Mouse (Mus musculus) heart, adult 2 months (tissue): ENCODE measurements around the gene Cbfb.

ENCODE experiments used
- CTCF ChIP-seq: fragments of 200-600 bp; IDR thresholded peaks from 2 replicates; pipeline ENCODE4 v1.8.1; 2022; ENCODE audit warnings: antibody characterized with exemption, mild to moderate bottlenecking, moderate library complexity
- EP300 ChIP-seq: fragments of 200-500 bp; IDR thresholded peaks from 2 replicates; pipeline ENCODE4 v1.6.1; 2011; ENCODE audit warnings: low read depth, low read length, control low read depth; ENCODE audit not compliant: insufficient read depth
- POLR2A ChIP-seq: fragments of 200-500 bp; IDR thresholded peaks from 2 replicates; pipeline ENCODE4 v1.6.1; 2011; ENCODE audit warnings: mild to moderate bottlenecking, low read depth, low read length, control low read depth; ENCODE audit not compliant: insufficient read depth

GRCm38 (mm10) chr8:105252680-105253537 lies 82.4 kb downstream of the Cbfb start:
- no peak for TF ChIP-seq CTCF
- no peak for TF ChIP-seq POLR2A
- no peak for TF ChIP-seq EP300
